Mouse (Mus musculus) intestine, embryonic 14.5 days (tissue): Measurements from ENCODE around the gene Psmg1. TPM values are rescaled to one million over a fixed set of nuclear protein-coding genes. Genes with fewer than 3 reads are reported as not detected.

Experiments used
- ATAC-seq: fragments of 200-750 bp; cut with Nextera tagmentation; replicated peaks from 2 replicates; pipeline ENCODE4 v1.8.0; 2017; ENCODE audit warnings: low read depth, moderate number of reproducible peaks, moderate TSS enrichment, moderate library complexity; ENCODE audit not compliant: low FRiP score, low TSS enrichment
- DNase-seq: peaks from one replicate; pipeline ENCODE4 v3.0.0-alpha.2; 2018; ENCODE audit warnings: low spot score
- H3K27ac ChIP-seq: fragments of 300-500 bp; sonication (generic); 2 replicates; pipeline ENCODE4 v1.5.1; 2014; ENCODE audit warnings: low read depth, mild to moderate bottlenecking, control low read depth
- H3K27me3 ChIP-seq: fragments of 300-500 bp; sonication (generic); replicated peaks from 2 replicates; pipeline ENCODE4 v1.6.1; 2014; ENCODE audit warnings: low read length, control low read depth; ENCODE audit not compliant: control insufficient read depth, insufficient read depth
- H3K36me3 ChIP-seq: fragments of 300-500 bp; sonication (generic); 2 replicates; pipeline ENCODE4 v1.6.1; 2014; ENCODE audit warnings: low read length, control low read depth; ENCODE audit not compliant: control insufficient read depth, insufficient read depth
- H3K4me1 ChIP-seq: fragments of 300-500 bp; sonication (generic); replicated peaks from 2 replicates; pipeline ENCODE4 v1.6.1; 2014; ENCODE audit warnings: low read length, control low read depth, mixed read lengths; ENCODE audit not compliant: control insufficient read depth, insufficient read depth
- H3K4me2 ChIP-seq: fragments of 300-500 bp; sonication (generic); 2 replicates; pipeline ENCODE4 v1.6.1; 2014; ENCODE audit warnings: low read length
- H3K4me3 ChIP-seq: fragments of 300-500 bp; sonication (generic); 2 replicates; pipeline ENCODE4 v1.5.1; 2014; ENCODE audit warnings: low read depth, low read length, control low read depth, mixed read lengths
- H3K9ac ChIP-seq: fragments of 300-500 bp; sonication (generic); 2 replicates; pipeline ENCODE4 v1.6.1; 2014; ENCODE audit warnings: mild to moderate bottlenecking, low read length
- H3K9me3 ChIP-seq: fragments of 300-500 bp; sonication (generic); 2 replicates; pipeline ENCODE4 v1.6.1; 2016; ENCODE audit warnings: low read length, control low read depth; ENCODE audit not compliant: control insufficient read depth
- WGBS: fragments of 180-500 bp; shearing (Covaris S2); extraction: QIAGEN DNeasy Blood & Tissue Kit; methylation state at CpG from one replicate; pipeline ENCODE4 v1.1.7; 2014; 5-methylcytosine and 5-hydroxymethylcytosine counted together
- polyA plus RNA-seq: library from polyadenylated mRNA; unstranded; fragments of >200 nt; fragmentation: Nextera tagmentation; extraction: Ambion mirVana; gene quantifications from 2 replicates; pipeline ENCODE4 v1.2.1, GENCODE M21; 2014

The Psmg1 gene
- 86.1 and 94.8 TPM in 2 replicates for polyA plus RNA-seq

GRCm38 (mm10) chr16:95990462-95991121 lies at the start of gene Psmg1:
Gene Psmg1, minus strand, starts transcription at chr16:95990960.
- Histone ChIP-seq H3K4me2 (peak within 1 kb of the TSS; percentile 79), H3K27ac (peak within 1 kb of the TSS; percentile 85), H3K9me3 (no peaks in the 10 kb centered on the region), H3K4me1 (peaks cover 2% of the 10 kb centered on the region; the same call in 1 of the 2 replicates), H3K36me3 (peaks cover 38% of the 10 kb centered on the region), H3K27me3 (no peaks in the 10 kb centered on the region), H3K4me3 (peak within 1 kb of the TSS; percentile 70), H3K9ac (peak within 1 kb of the TSS; percentile 73)
- DNase-seq = peak; percentile 100
- peak; percentile 92 for ATAC-seq
- under 1% methylated on average over 59 of the region's 62 CpGs for WGBS

GRCm38 (mm10) chr16:96039538-96039937 lies 48.8 kb upstream of the Psmg1 start:
- H3K27me3 ChIP-seq = no peaks in the 10 kb centered on the region
- H3K4me3 ChIP-seq = no peak overlapping the region
- H3K27ac ChIP-seq = no peak overlapping the region
- H3K4me2 ChIP-seq = no peak overlapping the region
- DNase-seq (no peak), ATAC-seq (no peak)
- no peaks in the 10 kb centered on the region for H3K4me1 ChIP-seq
- 70% methylated on average over 6 of the region's 6 CpGs for WGBS
- no peaks in the 10 kb centered on the region for H3K9me3 ChIP-seq
- peaks cover 98% of the 10 kb centered on the region for H3K36me3 ChIP-seq
- no peak overlapping the region for H3K9ac ChIP-seq

- H3K4me3 ChIP-seq = no peak overlapping the region
- no peaks in the 10 kb centered on the region for H3K9me3 ChIP-seq
- H3K4me1 ChIP-seq = no peaks in the 10 kb centered on the region
- peaks cover 98% of the 10 kb centered on the region for H3K36me3 ChIP-seq
- WGBS = 94% methylated on average over 6 of the region's 6 CpGs
- DNase-seq = no peak
- ATAC-seq = no peak
- H3K27ac ChIP-seq = no peak overlapping the region
- no peak overlapping the region for H3K9ac ChIP-seq
- no peak overlapping the region for H3K4me2 ChIP-seq
- no peaks in the 10 kb centered on the region for H3K27me3 ChIP-seq
Observed at GRCm38 (mm10) chr16:96034473-96034872, 43.7 kb upstream of the Psmg1 start.

GRCm38 (mm10) chr16:96032368-96033043 lies 41.7 kb upstream of the Psmg1 start:
- no peak overlapping the region for H3K4me3 ChIP-seq
- H3K9me3 ChIP-seq = no peaks in the 10 kb centered on the region
- DNase-seq (no peak), ATAC-seq (no peak)
- H3K4me2 ChIP-seq = no peak overlapping the region
- H3K9ac ChIP-seq = no peak overlapping the region
- no peaks in the 10 kb centered on the region for H3K4me1 ChIP-seq
- peaks cover 97% of the 10 kb centered on the region for H3K36me3 ChIP-seq
- H3K27me3 ChIP-seq = no peaks in the 10 kb centered on the region
- WGBS = 88% methylated on average over 13 of the region's 13 CpGs
- H3K27ac ChIP-seq = no peak overlapping the region

GRCm38 (mm10) chr16:96030476-96031102 lies 39.8 kb upstream of the Psmg1 start:
- H3K4me1 ChIP-seq = no peaks in the 10 kb centered on the region
- no peak overlapping the region for H3K9ac ChIP-seq
- peaks cover 97% of the 10 kb centered on the region for H3K36me3 ChIP-seq
- no peaks in the 10 kb centered on the region for H3K27me3 ChIP-seq
- no peak overlapping the region for H3K27ac ChIP-seq
- H3K9me3 ChIP-seq = no peaks in the 10 kb centered on the region
- no peak overlapping the region for H3K4me3 ChIP-seq
- ATAC-seq = no peak
- DNase-seq = no peak
- WGBS = 90% methylated on average over 2 of the region's 2 CpGs
- no peak overlapping the region for H3K4me2 ChIP-seq

- ATAC-seq = no peak
- WGBS = 88% methylated on average over 5 of the region's 5 CpGs
- H3K27ac ChIP-seq = no peak overlapping the region
- H3K36me3 ChIP-seq = peaks cover 91% of the 10 kb centered on the region
- H3K4me1 ChIP-seq = no peaks in the 10 kb centered on the region
- H3K4me3 ChIP-seq = no peak overlapping the region
- no peak overlapping the region for H3K9ac ChIP-seq
- DNase-seq = no peak
- no peaks in the 10 kb centered on the region for H3K9me3 ChIP-seq
- H3K4me2 ChIP-seq = no peak overlapping the region
- no peaks in the 10 kb centered on the region for H3K27me3 ChIP-seq
Observed at GRCm38 (mm10) chr16:96026256-96026655, 35.5 kb upstream of the Psmg1 start.

- DNase-seq (no peak), ATAC-seq (no peak)
- Histone ChIP-seq H3K4me3 (no peak overlapping the region), H3K9me3 (no peaks in the 10 kb centered on the region), H3K27ac (no peak overlapping the region), H3K36me3 (peaks cover 91% of the 10 kb centered on the region), H3K9ac (no peak overlapping the region), H3K4me1 (no peaks in the 10 kb centered on the region), H3K27me3 (no peaks in the 10 kb centered on the region), H3K4me2 (no peak overlapping the region)
- 80% methylated on average over 3 of the region's 3 CpGs for WGBS
Observed at GRCm38 (mm10) chr16:96025244-96025643, 34.5 kb upstream of the Psmg1 start.

GRCm38 (mm10) chr16:96021045-96021444 lies 30.3 kb upstream of the Psmg1 start:
- H3K4me1 ChIP-seq = no peaks in the 10 kb centered on the region
- no peak overlapping the region for H3K27ac ChIP-seq
- peaks cover 93% of the 10 kb centered on the region for H3K36me3 ChIP-seq
- ATAC-seq (no peak), DNase-seq (no peak)
- no peaks in the 10 kb centered on the region for H3K27me3 ChIP-seq
- WGBS = 94% methylated on average over 10 of the region's 10 CpGs
- H3K4me3 ChIP-seq = no peak overlapping the region
- no peak overlapping the region for H3K9ac ChIP-seq
- H3K9me3 ChIP-seq = no peaks in the 10 kb centered on the region
- no peak overlapping the region for H3K4me2 ChIP-seq
